Mouse (Mus musculus) neutrophil, adult 5-6 weeks (primary cell): ENCODE measurements around the gene Srprb. TPM values are rescaled to one million over a fixed set of nuclear protein-coding genes. Genes with fewer than 3 reads are reported as not detected.
"Not testable (repeated sequence)": the region's sequence is repeated elsewhere in the genome, so short reads cannot be mapped to it uniquely, and the experiment has no call there.

Source experiments
- ATAC-seq: fragments of 151-379, 151-347 bp; 2 replicates; pipeline ENCODE4 v1.8.0; 2017; ENCODE audit warnings: mild to moderate bottlenecking, moderate TSS enrichment; ENCODE audit not compliant: insufficient number of reproducible peaks, poor library complexity, low FRiP score, severe bottlenecking; ENCODE audit errors: extremely low read depth
- total RNA-seq: library from RNA; stranded (forward); fragments of 200-1000 nt; gene quantifications from 2 replicates; pipeline ENCODE4 v1.2.3, GENCODE M21; 2017

Gene Srprb
- total RNA-seq, 1 experiment from 2014 or later: 14.2 TPM

GRCm38 (mm10) chr9:103214281-103214680 lies 12.3 kb upstream of the Srprb start:
- no peak for ATAC-seq

GRCm38 (mm10) chr9:103213631-103214030 lies 11.7 kb upstream of the Srprb start:
- ATAC-seq: no peak

GRCm38 (mm10) chr9:103212654-103213420 lies 10.9 kb upstream of the Srprb start:
- ATAC-seq: no peak

- no peak for ATAC-seq
Measured at GRCm38 (mm10) chr9:103208802-103209423, 7.0 kb upstream of the Srprb start.

GRCm38 (mm10) chr9:103207846-103208245 lies 5.9 kb upstream of the Srprb start:
- peak; percentile 97 for ATAC-seq

GRCm38 (mm10) chr9:103205786-103206185 lies 3.8 kb upstream of the Srprb start:
- ATAC-seq: no peak

- no peak for ATAC-seq
Measured at GRCm38 (mm10) chr9:103188416-103188815, 13.5 kb downstream of the Srprb start.

- no peak for ATAC-seq
Measured at GRCm38 (mm10) chr9:103186747-103187146, 15.2 kb downstream of the Srprb start.

- ATAC-seq: no peak
Measured at GRCm38 (mm10) chr9:103185946-103186345, 16.0 kb downstream of the Srprb start.

- ATAC-seq: no peak
Measured at GRCm38 (mm10) chr9:103184855-103185254, 17.1 kb downstream of the Srprb start.

- ATAC-seq: no peak
Measured at GRCm38 (mm10) chr9:103181886-103182285, 20.1 kb downstream of the Srprb start.

GRCm38 (mm10) chr9:103180807-103181565 lies 21.0 kb downstream of the Srprb start:
- peak; percentile 73 for ATAC-seq

GRCm38 (mm10) chr9:103180303-103180702 lies 21.6 kb downstream of the Srprb start:
- no peak for ATAC-seq

GRCm38 (mm10) chr9:103175692-103176091 lies 26.2 kb downstream of the Srprb start:
- no peak for ATAC-seq

GRCm38 (mm10) chr9:103174771-103175519 lies 27.0 kb downstream of the Srprb start:
- peak; percentile 8; the same call in 1 of the 2 replicates for ATAC-seq

GRCm38 (mm10) chr9:103168771-103169170 lies 33.2 kb downstream of the Srprb start:
- no peak for ATAC-seq

- ATAC-seq: no peak
Measured at GRCm38 (mm10) chr9:103168046-103168445, 33.9 kb downstream of the Srprb start.

- ATAC-seq: no peak
Measured at GRCm38 (mm10) chr9:103163806-103164205, 38.1 kb downstream of the Srprb start.

GRCm38 (mm10) chr9:103155158-103155557 lies 46.8 kb downstream of the Srprb start:
- not testable (repeated sequence) for ATAC-seq
